Mouse (Mus musculus) cerebral cortex, adult 2 months (tissue): Measurements from ENCODE around the gene Ryk.

Source experiments
- WGBS: fragments of 180-500 bp; shearing (Covaris S2); methylation state at CpG from one replicate; pipeline ENCODE4 v1.1.7; 2018; 5-methylcytosine and 5-hydroxymethylcytosine counted together

Ryk gene

GRCm38 (mm10) chr9:102906781-102907180 is 72.1 kb downstream of the Ryk start:
- 91% methylated on average over 12 of the region's 12 CpGs for WGBS

- WGBS, result 88% methylated on average over 11 of the region's 11 CpGs
Measured at GRCm38 (mm10) chr9:102907521-102908246, 73.0 kb downstream of the Ryk start.

GRCm38 (mm10) chr9:102911526-102911925 is 76.8 kb downstream of the Ryk start:
- 98% methylated on average over 3 of the region's 3 CpGs for WGBS

- 86% methylated on average over 10 of the region's 10 CpGs for WGBS
Measured at GRCm38 (mm10) chr9:102912516-102913035, 77.9 kb downstream of the Ryk start.

- 94% methylated on average over 3 of the region's 3 CpGs for WGBS
Measured at GRCm38 (mm10) chr9:102913597-102913996, 78.9 kb downstream of the Ryk start.

- WGBS, result 24% methylated on average over 1 of the region's 1 CpGs
Measured at GRCm38 (mm10) chr9:102914583-102914982, 79.9 kb downstream of the Ryk start.

- 88% methylated on average over 3 of the region's 3 CpGs for WGBS
Measured at GRCm38 (mm10) chr9:102915292-102915854, 80.7 kb downstream of the Ryk start.

- WGBS, result 83% methylated on average over 7 of the region's 7 CpGs
Measured at GRCm38 (mm10) chr9:102916076-102916475, 81.4 kb downstream of the Ryk start.

GRCm38 (mm10) chr9:102917532-102918129 is 82.9 kb downstream of the Ryk start:
- 80% methylated on average over 8 of the region's 8 CpGs for WGBS

GRCm38 (mm10) chr9:102919486-102919885 is 84.8 kb downstream of the Ryk start:
- WGBS, result 73% methylated on average over 5 of the region's 5 CpGs

- 76% methylated on average over 13 of the region's 13 CpGs for WGBS
Measured at GRCm38 (mm10) chr9:102921791-102922190, 87.1 kb downstream of the Ryk start.

GRCm38 (mm10) chr9:102922866-102923434 is 88.2 kb downstream of the Ryk start:
- 59% methylated on average over 7 of the region's 7 CpGs for WGBS

- 89% methylated on average over 11 of the region's 11 CpGs for WGBS
Measured at GRCm38 (mm10) chr9:102923836-102924235, 89.1 kb downstream of the Ryk start.

- WGBS, result 74% methylated on average over 15 of the region's 15 CpGs
Measured at GRCm38 (mm10) chr9:102924627-102925316, 90.1 kb downstream of the Ryk start.

- 92% methylated on average over 3 of the region's 3 CpGs for WGBS
Measured at GRCm38 (mm10) chr9:102926137-102926536, 91.4 kb downstream of the Ryk start.

GRCm38 (mm10) chr9:102929776-102930175 is 95.1 kb downstream of the Ryk start:
- 72% methylated on average over 6 of the region's 6 CpGs for WGBS

GRCm38 (mm10) chr9:102933925-102934721 is 99.4 kb downstream of the Ryk start:
- 68% methylated on average over 20 of the region's 20 CpGs for WGBS

- 81% methylated on average over 4 of the region's 4 CpGs for WGBS
Measured at GRCm38 (mm10) chr9:102942221-102942620, 107.5 kb downstream of the Ryk start.

GRCm38 (mm10) chr9:102944891-102945290 is 110.2 kb downstream of the Ryk start:
- WGBS, result 89% methylated on average over 9 of the region's 9 CpGs

- whole genome bisulfite sequencing, result 86% methylated on average over 12 of the region's 12 CpGs
Measured at GRCm38 (mm10) chr9:102946469-102947015, 111.8 kb downstream of the Ryk start.

- WGBS, result 77% methylated on average over 5 of the region's 5 CpGs
Measured at GRCm38 (mm10) chr9:102948706-102949105, 114.0 kb downstream of the Ryk start.
